In the genomic region with DNA sequence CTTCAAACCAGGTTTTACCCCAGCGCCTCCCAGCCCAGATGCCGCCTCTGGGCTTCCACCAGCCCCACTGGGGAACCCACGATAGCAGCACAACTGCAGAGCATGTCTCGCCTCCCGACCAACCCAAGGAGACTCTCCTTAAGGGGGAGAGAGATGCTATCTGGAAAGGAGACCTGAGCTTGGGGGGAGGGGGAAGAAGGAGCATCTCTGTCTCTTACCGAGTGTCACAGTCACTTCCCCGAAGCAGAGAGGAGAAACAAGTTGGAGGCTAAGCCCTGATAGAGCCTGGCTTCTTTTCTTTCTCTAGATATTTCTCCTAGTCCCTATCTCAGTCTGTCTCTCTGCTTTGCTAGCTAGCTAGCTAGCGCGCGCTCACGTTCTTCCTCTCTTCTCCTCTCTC, we compare ENCODE assay signal across 9 mouse cellular contexts. TPM values are rescaled to one million over a fixed set of nuclear protein-coding genes. Genes with fewer than 3 reads are reported as not detected.
DNase-seq lines count a peak whose midpoint lies in the region; ATAC-seq and TF ChIP-seq lines count a peak whose summit lies in the region.
"Had no signal": no experiment of that assay in that cellular context is flagged by ENCODE, and none has a peak within 500 bp of the region (broad histone marks: within the 10 kb centered on the region; RNA-seq: fewer than 3 reads in every experiment).

No protein-coding gene starts in this region.

- H3K9me3 ChIP-seq in E14TG2a.4 (ENCODE audit: low read length) = no peaks in the 10 kb centered on the region
- no peaks in the 10 kb centered on the region for H3K9me3 ChIP-seq in midbrain, embryonic 10.5 days (replicated peaks)
- no peaks in the 10 kb centered on the region for H3K9me3 ChIP-seq in stomach, embryonic 16.5 days (replicated peaks; ENCODE audit: control insufficient read depth, low read length)
- H3K9me3 ChIP-seq: liver, embryonic 13.5 days had no signal

- H3K36me3 ChIP-seq in E14TG2a.4 (ENCODE audit: insufficient read depth, low read length) = no peaks in the 10 kb centered on the region
- no peaks in the 10 kb centered on the region for H3K36me3 ChIP-seq in midbrain, embryonic 10.5 days
- no peaks in the 10 kb centered on the region for H3K36me3 ChIP-seq in stomach, embryonic 16.5 days (ENCODE audit: control insufficient read depth, insufficient read depth, low read length)
- H3K36me3 ChIP-seq: liver, embryonic 13.5 days had no signal

- H3K27me3 ChIP-seq in cerebellum, adult 2 months (ENCODE audit: control insufficient read depth, insufficient read depth, low read length) = no peaks in the 10 kb centered on the region
- H3K27me3 ChIP-seq in E14TG2a.4 (ENCODE audit: insufficient read depth, low read length) = no peaks in the 10 kb centered on the region
- H3K27me3 ChIP-seq in midbrain, embryonic 10.5 days (ENCODE audit: low read depth, poor library complexity, severe bottlenecking) = no peaks in the 10 kb centered on the region
- H3K27me3 ChIP-seq in stomach, embryonic 16.5 days (ENCODE audit: control insufficient read depth, insufficient read depth, low read length) = no peaks in the 10 kb centered on the region

- H3K9ac ChIP-seq in stomach, embryonic 16.5 days (ENCODE audit: low read length) = no peak overlapping the region
- H3K9ac ChIP-seq: liver, embryonic 13.5 days had no signal

- H3K27ac ChIP-seq in cerebellum, adult 2 months (ENCODE audit: insufficient read depth, low read length) = no peak overlapping the region
- peak overlapping the region; percentile 72 for H3K27ac ChIP-seq in midbrain, embryonic 10.5 days (replicated peaks)
- no peak overlapping the region for H3K27ac ChIP-seq in stomach, embryonic 16.5 days (ENCODE audit: low read length)
- H3K27ac ChIP-seq: liver, embryonic 13.5 days had no signal

- peak; percentile 0 to 7 for DNase-seq in cerebellum, adult 2 months
- no peak for DNase-seq in cerebellum, adult 11 months
- peak; percentile 15 to 16 for DNase-seq in frontal cortex, postnatal 36 days (ENCODE audit: low spot score in 2 of 2)
- DNase-seq in midbrain, embryonic 10.5 days (ENCODE audit: low spot score) = no peak
- DNase-seq in spleen, postnatal 36 days (ENCODE audit: low spot score in 2 of 2) = no peak
- no peak for DNase-seq in ovary, postnatal 10 days (ENCODE audit: low spot score)
- DNase-seq: liver, embryonic 13.5 days had no signal

- no peaks in the 10 kb centered on the region for H3K4me1 ChIP-seq in cerebellum, adult 2 months (ENCODE audit: control insufficient read depth, insufficient read depth, low read length)
- peaks cover 10% of the 10 kb centered on the region; the same call in 1 of the 2 replicates for H3K4me1 ChIP-seq in E14TG2a.4 (replicated peaks; ENCODE audit: low read depth, low read length)
- H3K4me1 ChIP-seq in midbrain, embryonic 10.5 days = peaks cover 9% of the 10 kb centered on the region
- H3K4me1 ChIP-seq in stomach, embryonic 16.5 days (ENCODE audit: control insufficient read depth, insufficient read depth, low read length) = no peaks in the 10 kb centered on the region
- H3K4me1 ChIP-seq: liver, embryonic 13.5 days had no signal

- peak overlapping the region; percentile 51 for H3K4me2 ChIP-seq in stomach, embryonic 16.5 days (ENCODE audit: low read depth, low read length)
- H3K4me2 ChIP-seq: liver, embryonic 13.5 days had no signal

- TF ChIP-seq POLR2A in cerebellum, adult 2 months (IDR thresholded peaks at IDR 0.05; ENCODE audit: borderline replicate concordance, insufficient read depth, low read length) = no peak

- peak overlapping the region; percentile 20 for H3K4me3 ChIP-seq in cerebellum, adult 2 months (replicated peaks; ENCODE audit: insufficient read depth, low read depth, low read length)
- peak overlapping the region; percentile 43; the same call in 1 of the 2 replicates for H3K4me3 ChIP-seq in E14TG2a.4 (replicated peaks; ENCODE audit: low read length)
- H3K4me3 ChIP-seq in midbrain, embryonic 10.5 days = peak overlapping the region; percentile 50
- H3K4me3 ChIP-seq in stomach, embryonic 16.5 days (replicated peaks; ENCODE audit: low read length) = peak overlapping the region; percentile 37
- H3K4me3 ChIP-seq: liver, embryonic 13.5 days had no signal

- ATAC-seq in stomach, embryonic 16.5 days (ENCODE audit: insufficient read depth, low FRiP score) = no peak

- WGBS in cerebellum, adult 2 months = 3% methylated on average over 11 of the region's 11 CpGs
- 19% methylated on average over 11 of the region's 11 CpGs for WGBS in midbrain, embryonic 10.5 days
- 15% methylated on average over 11 of the region's 11 CpGs for WGBS in stomach, embryonic 16.5 days

- no peak for TF ChIP-seq CTCF in cerebellum, adult 2 months (IDR thresholded peaks at IDR 0.05; ENCODE audit: borderline replicate concordance, insufficient read depth, low read depth, low read length)
- no peak for TF ChIP-seq CTCF in E14TG2a.4 (conservative IDR thresholded peaks at IDR 0.05; ENCODE audit: low read length)

RNA-seq across cellular contexts. Expression of a gene that starts 0.9 kb away (rescaled TPM):
- 19.6 and 25.0 TPM in 2 replicates for polyA plus RNA-seq in cerebellum, adult 2 months (2012; rRNA removed)
- 1.7 and 2.2 TPM in 2 replicates for polyA plus RNA-seq in midbrain, embryonic 10.5 days (2016; fragmentation: Nextera tagmentation; extraction: Ambion mirVana)
- 3.6 and 4.3 TPM in 2 replicates for polyA plus RNA-seq in stomach, embryonic 16.5 days (2015; fragmentation: Nextera tagmentation; extraction: Ambion mirVana)

Comparison
In these comparisons a context has a peak if more than half of its experiments do, and no peak if none do; other contexts are left out.
1. DNase-seq: peak in cerebellum, adult 2 months (2 of 2) and frontal cortex, postnatal 36 days (2 of 2); none in cerebellum, adult 11 months (single experiment), midbrain, embryonic 10.5 days (single experiment), spleen, postnatal 36 days (0 of 2) and ovary, postnatal 10 days (single experiment).
2. Peak in every context shown above with its lines, with median percentiles within 50 percentile points of each other: H3K4me3 ChIP-seq.